Mouse (Mus musculus) cerebellum, postnatal 4 days (tissue): ENCODE data around the gene Zfp82.
A peak's percentile ranks its signal among the peaks of the same experiment; 100 is the strongest.
"Not testable (repeated sequence)": the region's sequence is repeated elsewhere in the genome, so short reads cannot be mapped to it uniquely, and the experiment has no call there.

ENCODE experiments used
- DNase-seq, 2 experiments: peaks; one replicate each; pipeline ENCODE4 v3.0.0; 2022; ENCODE audit warnings: low spot score in 2 of 2, mixed read lengths in 1 of 2

Zfp82 gene

DNA sequence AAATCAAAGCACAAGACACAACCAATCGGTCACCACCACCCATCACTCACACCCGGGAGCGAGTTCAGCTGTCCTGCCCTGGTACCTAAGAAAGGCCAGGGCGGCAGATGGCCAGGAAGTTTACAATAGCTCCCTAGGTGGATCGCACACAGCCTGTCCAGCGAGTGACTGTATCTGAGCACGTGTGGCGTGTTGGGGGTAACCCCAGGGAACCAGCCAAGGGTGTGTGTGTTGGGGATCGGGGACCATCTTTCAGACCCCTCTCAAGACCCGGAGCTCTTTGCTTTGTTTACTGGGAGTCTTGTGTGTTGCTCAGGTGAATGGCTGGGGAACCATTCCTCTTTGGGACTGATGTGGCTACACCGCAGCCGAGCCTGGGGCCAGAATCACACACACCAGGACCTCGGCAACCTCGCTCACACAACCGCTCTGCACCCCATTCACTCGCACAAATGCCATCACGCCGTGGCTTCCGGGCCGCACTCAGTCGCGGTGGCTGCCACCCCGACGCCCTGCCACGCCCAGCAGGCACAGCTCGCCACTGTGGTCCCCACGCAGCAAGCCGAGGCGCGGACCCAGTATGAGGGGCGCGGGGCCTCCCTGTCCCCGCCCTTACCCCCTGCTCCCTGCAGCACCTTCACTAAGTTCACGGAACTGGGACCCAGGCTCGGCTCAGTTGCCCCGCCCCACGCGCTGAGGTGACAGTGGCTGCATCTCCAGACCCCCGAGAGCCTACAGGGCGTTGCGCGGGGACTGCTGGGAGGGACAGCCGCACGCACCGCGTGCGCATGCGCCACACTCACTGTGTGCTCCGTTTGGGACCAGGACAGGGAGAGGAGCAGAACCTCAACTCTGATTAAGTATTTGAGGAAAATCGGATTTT is at the start of gene Zfp82:
TSS of gene Zfp82 (minus strand) at position 755 of the 883 bp plus-strand sequence.
- DNase-seq, result peak; percentile 67 to 77

DNA sequence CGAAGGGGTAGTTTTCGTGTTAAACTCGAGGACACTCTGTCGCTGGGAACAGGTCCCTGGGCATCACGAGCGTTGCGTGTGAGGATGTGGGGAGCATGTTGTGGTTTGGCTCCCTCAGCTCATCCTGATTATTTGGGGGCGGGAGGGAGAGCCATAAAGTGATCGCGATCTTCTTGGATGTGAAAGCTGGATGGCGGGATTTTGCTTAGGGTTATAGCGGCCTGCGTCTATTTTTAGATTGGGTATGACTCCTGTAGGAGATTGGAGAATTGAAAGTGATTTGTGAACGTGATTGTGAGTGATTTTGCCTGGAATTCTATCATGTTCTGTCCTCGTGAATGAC is 49.5 kb upstream of the Zfp82 start:
- no peak for DNase-seq

DNA sequence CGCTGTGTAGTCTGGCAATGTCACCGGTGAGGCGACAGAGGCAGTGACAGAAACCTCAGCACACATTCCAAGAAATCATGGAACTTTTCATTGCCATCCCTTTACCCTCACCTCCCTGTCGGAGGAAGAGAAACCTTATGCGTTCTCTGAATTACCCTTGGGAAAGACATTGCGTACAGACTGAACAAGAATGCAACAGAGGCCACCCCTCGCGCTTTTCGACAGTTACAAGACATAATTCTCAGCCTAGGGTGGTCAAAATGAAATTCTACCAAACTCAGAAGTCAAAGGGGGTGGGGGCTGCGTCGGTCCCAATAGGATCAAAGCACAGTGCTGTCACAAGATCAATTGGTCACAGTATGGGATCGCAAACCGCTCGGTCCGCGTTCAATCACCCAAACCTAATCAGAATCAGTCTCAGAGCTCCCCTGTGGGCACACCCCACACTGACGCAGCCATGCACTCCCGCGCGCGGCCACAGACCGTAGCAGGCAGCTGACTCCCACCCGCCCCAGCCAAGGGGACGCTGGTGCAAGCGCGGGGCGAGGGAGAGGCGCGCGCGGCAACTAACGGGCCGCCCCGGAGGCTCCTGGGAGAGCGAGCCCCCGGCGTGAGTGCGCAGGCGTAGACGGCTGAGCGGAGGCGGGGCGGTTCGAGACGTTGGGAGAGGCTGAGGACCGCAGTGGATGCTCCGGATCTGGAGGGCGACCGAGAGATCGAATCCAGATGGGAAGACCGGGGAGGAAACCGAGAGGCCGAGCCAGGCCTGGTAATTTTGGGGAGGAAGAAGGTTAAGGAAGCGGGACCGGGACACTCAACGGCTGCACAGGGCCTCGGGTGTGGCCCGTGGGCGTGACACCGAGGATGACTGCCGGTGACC is 48.8 kb upstream of the Zfp82 start, which contains the start of gene Zfp382:
TSS of gene Zfp382 (plus strand) at position 635 of the 880 bp plus-strand sequence.
- peak; percentile 71 to 87 for DNase-seq

DNA sequence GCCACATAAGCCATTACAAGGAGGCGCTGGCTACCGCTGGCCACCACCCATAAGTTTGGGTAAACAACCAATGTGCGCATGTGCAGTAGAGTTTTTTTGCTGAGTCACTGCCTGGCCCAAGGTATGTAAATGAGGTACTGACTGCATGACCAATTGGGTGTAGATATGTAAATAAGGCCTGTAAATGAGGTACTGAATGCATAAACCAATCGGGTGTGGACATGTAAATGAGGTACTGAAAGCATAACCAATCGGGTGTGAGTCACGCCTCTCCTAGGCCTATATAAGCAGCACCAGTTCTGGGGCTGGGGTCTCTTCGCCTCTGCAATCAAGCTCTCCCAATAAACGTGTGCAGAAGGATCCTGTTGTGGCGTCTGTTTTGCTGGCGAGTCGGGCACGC is 45.2 kb upstream of the Zfp82 start:
- not testable (repeated sequence) for DNase-seq

DNA sequence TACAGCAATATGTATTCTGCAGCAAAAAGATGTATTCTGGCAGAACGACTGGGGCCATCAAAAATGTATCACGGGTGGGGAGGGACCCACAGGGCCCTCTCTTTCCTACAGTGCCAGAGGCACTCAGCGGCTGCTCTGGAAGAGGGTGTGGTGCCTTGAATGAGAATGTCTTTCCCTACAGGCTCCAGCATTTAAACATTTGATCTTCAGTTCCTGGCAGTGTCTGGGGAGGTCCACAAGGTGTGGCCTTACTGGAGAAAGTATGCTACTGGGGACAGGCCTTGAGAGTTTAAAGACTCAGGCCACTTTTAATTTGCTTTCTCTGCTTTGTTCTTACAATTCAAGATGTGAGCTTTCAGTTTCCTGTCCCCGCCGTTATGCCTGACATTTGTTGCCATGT is 43.4 kb upstream of the Zfp82 start:
- DNase-seq, result no peak

DNA sequence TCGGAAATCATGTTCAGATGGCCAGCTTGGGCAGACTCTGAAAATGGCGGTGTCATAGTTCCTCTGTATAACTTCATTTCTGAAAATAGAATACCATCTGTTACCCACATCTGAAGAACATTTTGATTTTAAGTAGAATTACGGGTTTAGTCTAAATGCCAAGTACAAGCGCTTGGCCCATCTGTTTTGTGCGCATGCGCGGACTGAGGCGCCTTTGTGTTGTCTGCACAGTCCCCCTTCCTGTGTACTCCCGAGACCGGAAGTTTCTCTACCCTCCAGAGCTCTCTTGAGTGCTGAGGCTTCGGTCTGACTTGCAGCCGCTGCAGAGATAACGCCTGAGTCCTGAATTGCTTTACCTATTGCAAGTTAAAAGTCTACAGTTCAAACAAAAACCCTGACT is 26.6 kb upstream of the Zfp82 start:
- DNase-seq, result no peak

DNA sequence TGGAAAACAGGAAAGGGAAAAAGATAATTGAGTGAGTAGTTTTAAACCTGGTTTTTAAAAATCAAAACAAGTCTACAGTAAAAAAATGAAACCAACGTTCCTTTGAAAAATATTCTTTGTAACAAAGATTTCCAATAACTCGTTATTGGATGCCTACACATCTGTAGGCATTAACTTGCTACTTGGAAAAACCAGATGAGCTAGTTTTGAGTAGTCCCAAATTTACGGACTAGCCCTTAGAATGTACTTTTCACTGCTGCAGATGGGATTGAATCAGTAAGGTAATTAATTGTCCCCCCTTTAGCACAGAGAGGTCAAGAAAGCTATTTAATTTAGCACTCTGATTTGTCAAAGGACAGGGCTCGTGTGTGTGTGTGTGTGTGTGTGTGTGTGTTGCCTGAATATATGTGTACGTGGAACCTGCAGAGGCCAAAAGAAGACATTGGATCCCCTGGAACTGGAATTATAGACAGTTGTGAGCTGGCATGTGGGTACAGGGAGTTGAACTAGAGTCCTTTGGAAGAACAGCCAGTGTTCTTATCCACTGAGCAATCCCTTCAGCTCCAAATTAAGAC is 22.9 kb upstream of the Zfp82 start:
- DNase-seq, result no peak

DNA sequence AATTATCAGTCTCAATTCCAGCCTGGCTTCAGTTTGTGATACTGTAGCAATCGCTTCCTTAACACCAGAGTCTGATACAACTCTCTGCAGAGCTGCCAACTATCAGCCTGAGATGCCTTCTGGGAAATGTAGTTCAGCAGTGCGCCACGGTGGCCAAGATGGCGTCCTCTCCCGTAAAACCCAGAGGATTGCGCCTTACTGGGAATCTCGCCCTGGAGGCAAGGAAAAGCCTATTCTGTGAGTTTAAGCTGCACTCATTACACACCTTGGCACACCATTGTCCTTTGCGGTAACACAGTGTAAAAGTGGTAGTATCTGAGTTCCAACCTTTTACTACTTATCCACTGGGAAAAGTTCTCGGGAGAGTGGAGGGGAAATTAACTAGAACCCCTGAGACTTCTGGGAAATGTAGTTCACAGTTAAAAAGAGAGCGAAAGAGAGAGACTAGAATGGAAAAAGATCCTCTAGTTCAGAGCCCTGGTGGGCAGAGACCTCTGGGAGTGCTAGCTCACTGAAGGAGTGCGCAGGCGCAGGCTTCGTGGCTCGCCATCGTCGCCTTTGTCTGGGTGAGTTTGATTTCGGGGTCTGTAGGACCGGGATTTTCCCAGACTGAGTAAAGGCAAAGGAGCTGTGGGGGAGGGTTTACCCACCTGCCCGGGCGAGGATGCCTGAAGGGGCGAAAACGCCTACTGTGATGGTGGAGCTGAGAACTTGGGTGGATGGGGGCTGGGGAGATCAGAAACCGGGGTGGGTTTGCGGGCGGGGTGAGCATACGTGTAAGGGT is 22.1 kb upstream of the Zfp82 start, which contains the start of gene Zfp260:
TSS of gene Zfp260 (plus strand) at position 132 of the 784 bp plus-strand sequence.
- peak; percentile 82 to 90 for DNase-seq

DNA sequence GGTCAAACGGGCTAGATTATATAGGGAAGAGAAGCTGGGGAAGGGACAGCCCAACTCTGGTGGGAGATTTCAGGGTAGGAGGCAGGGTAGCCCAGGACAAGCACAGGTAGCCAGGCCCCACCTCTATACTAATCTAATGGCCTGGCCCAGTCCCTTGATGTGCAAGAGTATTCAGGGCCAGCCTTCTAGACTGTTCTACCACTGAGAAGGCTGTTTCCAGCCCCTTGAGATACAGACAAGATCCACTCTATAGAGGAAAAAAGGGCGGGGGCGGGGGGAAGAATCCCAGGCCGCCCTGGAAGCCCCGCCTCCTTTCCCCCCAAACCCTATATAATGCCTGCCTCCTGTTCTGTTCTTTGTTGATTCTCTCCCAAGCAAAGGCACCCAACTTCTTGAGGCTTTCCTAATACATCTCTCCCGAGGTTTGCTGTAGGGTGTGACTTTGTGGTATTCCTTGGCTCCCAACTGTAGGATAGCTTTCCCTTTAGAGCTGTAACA is 21.3 kb upstream of the Zfp82 start:
- DNase-seq, result no peak

DNA sequence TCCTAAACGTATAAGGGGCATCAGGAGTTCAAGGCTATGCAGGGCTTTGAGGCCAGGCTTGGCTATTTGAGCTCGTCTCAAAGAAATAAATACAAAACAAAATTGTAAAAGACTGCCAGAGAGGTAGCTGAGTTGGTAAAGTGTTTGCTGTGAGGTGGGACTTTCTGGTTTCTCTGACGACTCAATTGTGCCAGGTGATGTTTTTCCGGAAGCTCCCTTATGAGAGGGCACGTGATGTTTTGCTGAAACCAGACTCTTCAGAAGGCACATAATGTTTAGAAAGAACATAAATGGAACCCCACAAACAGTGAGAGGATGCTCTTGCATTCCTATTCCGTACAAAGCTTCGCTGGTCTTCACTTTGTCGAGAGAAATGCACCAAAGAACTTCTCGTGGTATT is 20.0 kb upstream of the Zfp82 start:
- DNase-seq, result no peak

DNA sequence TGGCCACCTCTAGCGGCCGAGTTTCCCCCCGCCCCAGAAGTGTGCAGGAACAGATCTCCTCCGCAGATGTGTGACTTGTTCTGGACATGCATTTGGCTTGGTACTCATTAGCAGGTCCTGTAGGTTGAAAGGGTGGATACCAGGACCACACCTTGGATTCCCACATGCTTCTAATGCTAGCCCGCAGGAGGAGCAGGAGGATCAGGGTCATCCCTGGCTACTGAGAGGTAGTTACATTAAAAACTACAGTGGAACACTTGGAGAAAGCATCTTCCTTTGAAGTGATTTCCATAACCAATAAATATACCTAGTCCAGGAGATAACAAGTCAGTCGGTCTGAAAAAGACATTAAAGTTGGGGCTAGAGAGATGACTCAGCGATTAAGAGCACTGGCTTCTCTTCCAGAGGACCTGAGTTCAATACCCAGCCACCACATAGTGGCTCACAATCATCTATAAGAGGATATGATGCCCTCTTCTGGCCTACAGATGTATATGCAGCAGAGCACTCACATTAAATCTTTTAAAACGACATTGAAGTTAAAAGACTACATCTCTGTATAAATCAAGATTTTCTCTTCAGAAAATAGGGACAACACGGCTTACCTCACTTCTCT is 18.4 kb upstream of the Zfp82 start:
- DNase-seq, result no peak

DNA sequence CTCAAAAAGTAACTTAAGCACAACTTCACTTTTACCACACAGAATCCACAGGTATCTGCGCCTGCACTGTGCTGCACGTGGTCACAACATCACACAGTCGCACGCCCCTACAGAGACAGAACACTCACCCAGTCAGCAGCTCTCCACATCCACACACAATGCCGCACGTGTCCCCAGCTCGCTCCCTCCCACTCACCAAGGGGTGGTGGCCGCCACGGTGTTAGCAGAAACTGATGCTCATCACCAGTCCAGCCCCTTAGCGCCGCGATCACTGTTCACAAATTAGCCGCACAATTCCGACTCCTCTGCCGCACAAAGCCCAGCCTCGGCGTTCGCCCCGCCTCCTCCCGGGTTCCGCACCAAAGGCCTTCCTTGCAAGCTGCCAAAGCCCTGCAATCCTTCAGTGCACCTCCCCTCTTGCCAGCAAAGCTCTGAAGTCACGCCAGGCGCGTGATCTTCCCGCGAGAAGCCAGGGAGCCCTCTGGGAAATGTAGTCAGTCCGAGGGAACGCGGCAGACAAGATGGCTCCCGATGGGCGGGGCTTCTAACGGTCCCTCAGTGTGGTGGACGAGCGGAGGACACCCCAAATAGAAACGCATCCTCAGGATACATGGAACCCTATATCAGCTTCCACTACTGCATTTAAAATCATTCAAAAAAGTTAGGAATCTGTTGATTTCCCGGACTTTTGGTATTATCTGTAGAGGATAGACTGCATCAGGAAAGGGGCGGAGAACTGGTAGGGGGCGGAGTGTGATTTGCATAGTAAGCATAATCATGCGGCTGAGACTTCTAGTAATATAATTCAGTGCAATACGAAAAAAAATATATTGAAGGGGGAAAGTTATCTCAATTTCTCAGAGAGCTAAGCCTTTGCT is 17.6 kb upstream of the Zfp82 start, which contains the start of the genes Gm26920 and Zfp566:
TSS of gene Gm26920 (minus strand) at position 319 of the 878 bp plus-strand sequence.
TSS of gene Zfp566 (minus strand) at position 436 of the 878 bp plus-strand sequence.
- DNase-seq, result peak; percentile 76 to 93

DNA sequence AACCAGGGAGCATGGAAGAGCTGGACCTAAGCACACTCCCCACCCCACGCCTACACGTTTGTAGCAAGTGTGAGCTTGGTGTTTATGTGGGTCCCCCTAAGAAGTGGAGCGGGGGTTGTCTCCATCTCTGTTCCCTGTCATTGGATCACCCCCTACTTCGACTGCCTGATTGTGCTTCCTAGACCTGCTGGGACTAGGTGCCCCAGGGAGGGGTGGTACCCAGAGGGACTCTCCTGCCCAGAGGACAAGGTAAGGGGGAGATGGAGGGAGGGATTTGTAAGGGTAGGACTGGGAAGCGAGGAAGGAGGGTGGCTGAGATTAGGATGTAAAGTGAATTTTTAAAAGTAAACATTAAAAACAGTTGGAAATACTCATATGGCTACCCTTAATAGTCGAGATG is 16.7 kb upstream of the Zfp82 start:
- DNase-seq, result no peak

DNA sequence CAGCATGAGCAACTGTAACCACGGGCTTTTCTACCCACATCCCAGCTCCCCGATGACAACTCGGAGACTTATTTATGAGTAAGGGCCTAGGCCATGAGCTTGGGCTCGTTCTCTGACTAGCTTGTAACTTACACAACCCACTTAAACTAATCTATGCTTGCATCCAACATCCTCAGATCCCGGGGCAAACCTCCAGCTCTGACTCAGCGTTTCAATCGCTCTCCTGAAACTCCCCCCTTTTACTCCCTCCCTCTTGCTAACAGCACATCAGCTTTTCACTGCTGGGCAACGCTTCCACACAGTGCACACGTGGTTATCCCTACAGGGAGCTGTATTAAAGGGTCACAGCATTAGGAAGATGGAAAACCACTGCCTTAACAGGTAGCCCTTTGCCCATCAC is 13.8 kb upstream of the Zfp82 start:
- no peak for DNase-seq

DNA sequence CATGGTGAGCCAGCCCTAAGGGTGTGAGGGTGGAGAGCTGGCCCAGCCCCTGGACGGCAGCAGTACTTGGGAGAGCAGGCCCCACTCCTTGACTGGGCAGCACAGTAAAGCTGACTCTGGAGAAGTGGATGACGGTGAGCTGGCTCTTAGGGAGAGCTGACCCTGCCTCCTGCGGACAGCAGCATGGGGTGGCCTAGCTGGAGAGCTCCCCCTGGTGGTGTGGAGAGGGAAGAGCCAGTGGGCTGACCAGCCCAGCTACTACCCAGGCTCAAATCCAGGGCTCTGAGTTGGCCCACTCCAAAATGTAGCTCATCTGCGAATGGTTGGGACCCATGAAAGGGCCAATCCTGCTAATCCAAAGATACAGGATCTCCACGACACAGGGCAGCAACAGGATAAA is 8.1 kb downstream of the Zfp82 start:
- no peak for DNase-seq

DNA sequence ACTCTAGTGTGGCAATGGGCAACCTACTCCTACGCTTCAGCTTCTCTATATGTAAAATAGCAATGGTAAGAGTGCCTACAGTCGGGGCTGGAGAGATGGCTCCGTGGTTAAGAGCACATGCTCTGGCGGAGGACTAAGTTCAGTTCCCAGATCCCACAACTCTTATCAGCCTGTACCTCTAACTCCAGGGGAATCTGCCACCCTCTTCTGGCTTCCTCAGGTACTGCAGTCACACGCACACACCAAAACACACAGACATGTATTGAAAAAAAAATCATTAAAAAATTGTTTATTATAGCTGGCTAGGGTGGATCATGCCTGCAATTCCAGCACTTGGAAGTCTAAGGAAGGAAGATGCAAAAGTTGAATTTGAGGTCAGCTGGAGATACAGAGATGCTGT is 10.2 kb downstream of the Zfp82 start:
- DNase-seq, result peak in 1 of 2 experiments; percentile 30

DNA sequence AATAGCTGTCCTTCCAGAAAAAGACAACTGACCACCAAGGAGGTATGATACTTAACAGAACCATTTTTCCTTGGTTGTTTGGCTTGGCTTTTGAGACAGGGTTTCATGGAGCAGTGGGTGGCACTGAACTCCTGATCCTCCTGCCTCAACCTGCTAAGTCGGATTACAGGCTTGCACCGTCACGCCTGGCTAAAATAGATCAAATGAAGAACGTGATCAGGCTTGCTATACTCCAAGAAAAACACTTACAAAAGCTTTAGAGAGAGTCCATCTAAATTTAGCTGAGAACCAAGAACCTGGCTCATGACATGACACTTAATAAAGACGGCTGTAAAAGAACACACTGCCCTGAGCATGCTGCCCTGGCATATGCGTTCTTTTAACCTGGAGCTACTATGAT is 12.4 kb downstream of the Zfp82 start:
- DNase-seq, result no peak

DNA sequence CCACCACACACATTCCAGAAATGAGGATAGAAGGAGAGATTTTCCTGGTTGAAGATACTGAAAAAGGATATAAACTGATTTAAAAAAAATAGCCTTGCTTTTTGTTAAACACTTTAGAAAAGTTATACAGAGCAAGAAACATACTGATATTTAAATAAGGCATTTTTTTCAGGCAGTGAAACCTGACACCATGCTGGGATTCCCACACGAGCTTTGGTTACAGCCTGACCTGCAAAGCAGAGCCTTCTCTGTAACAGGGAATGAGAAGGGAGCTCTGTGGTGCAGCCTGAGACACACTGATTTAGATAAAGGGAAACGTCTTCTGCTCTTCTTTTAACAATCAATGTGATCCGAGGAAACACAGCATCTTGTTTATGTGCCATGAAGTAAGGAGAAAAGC is 19.1 kb downstream of the Zfp82 start:
- DNase-seq, result no peak

DNA sequence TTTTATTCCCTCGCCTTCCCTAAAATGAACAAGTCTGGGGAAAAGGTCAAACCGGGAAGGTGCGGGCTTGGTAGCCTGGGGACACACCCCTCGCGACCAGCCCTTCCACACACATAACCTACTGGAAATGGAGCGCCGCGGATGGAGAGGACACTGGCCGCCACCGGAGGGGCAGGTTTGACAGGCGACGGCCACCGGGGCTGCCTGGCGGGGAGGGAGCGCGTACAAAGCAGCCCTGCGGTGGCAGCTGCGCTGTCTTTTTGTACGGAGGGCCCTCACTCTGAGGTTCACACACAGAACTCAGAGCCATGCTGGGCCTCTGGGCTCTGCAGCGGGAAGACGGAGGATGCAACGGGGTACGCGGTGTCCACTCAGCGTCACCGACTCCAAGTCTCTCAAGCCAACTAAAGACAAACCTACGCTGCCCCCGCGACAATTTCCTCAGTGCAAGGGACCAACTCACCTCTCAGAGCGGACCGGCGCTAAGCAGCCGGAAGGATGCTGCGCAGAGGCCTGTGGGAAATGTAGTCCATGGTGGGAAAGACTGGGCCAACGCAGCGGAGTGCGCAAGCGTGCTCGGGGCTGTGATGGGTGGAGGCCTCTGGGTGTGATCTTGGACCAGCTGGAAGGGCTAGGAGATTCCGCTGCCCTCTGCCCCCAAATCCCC is 21.7 kb downstream of the Zfp82 start, which contains the start of gene Zfp14:
TSS of gene Zfp14 (minus strand) at position 499 of the 667 bp plus-strand sequence.
- peak; percentile 81 to 86 for DNase-seq
